Mouse (Mus musculus) duodenum, adult 2 months (tissue): Measurements from ENCODE around the gene Brpf1. TPM values are rescaled to one million over a fixed set of nuclear protein-coding genes. Genes with fewer than 3 reads are reported as not detected.

Experiments
- polyA plus RNA-seq: library from polyadenylated mRNA; depleted of rRNA; stranded (reverse); fragments of >200 nt; gene quantifications from 2 replicates; pipeline ENCODE4 v1.2.3, GENCODE M21; 2012; ENCODE audit warnings: low replicate concordance; rRNA removed

Gene Brpf1
- polyA plus RNA-seq = 6.7 and 11.1 TPM in 2 replicates

GRCm38 (mm10) chr6:113306986-113307349 lies at the start of gene Brpf1:
Gene Brpf1 (plus strand): TSS chr6:113307137.

GRCm38 (mm10) chr6:113282101-113282802 lies 24.7 kb upstream of the Brpf1 start, which contains the start of gene Cpne9:
Gene Cpne9 (plus strand): TSS chr6:113282307.

GRCm38 (mm10) chr6:113326533-113327315 lies 19.8 kb downstream of the Brpf1 start, which contains the start of gene Ogg1:
Gene Ogg1 (plus strand): TSS chr6:113326972.

GRCm38 (mm10) chr6:113343177-113344092 lies 36.5 kb downstream of the Brpf1 start, which contains the start of gene Camk1:
Gene Camk1 (minus strand): TSS chr6:113343984.

Other genes starting within 250 kb of the Brpf1 start
- 15.9 and 22.4 TPM in 2 replicates for gene Setd5, start 229.8 kb upstream of the Brpf1 start, polyA plus RNA-seq
- 0.30 and 0.39 TPM in 2 replicates for gene Lhfpl4, start 111.8 kb upstream of the Brpf1 start, polyA plus RNA-seq
- gene Mtmr14, start 69.3 kb upstream of the Brpf1 start, polyA plus RNA-seq = 47.0 and 65.2 TPM in 2 replicates
- gene Cpne9, start 24.8 kb upstream of the Brpf1 start, polyA plus RNA-seq = not detected in 2 replicates
- gene Ogg1, start 19.8 kb downstream of the Brpf1 start, polyA plus RNA-seq = 8.0 and 11.7 TPM in 2 replicates
- gene Camk1, start 36.8 kb downstream of the Brpf1 start, polyA plus RNA-seq = 18.2 and 19.5 TPM in 2 replicates
- gene Tada3, start 70.7 kb downstream of the Brpf1 start, polyA plus RNA-seq = 15.6 and 22.6 TPM in 2 replicates
- 67.3 and 119 TPM in 2 replicates for gene Arpc4, start 71.0 kb downstream of the Brpf1 start, polyA plus RNA-seq
- gene Ttll3, start 82.1 kb downstream of the Brpf1 start, polyA plus RNA-seq = 8.6 and 11.1 TPM in 2 replicates
- gene Rpusd3, start 112.2 kb downstream of the Brpf1 start, polyA plus RNA-seq = 84.5 and 129 TPM in 2 replicates
- 128 and 320 TPM in 2 replicates for gene Cidec, start 128.6 kb downstream of the Brpf1 start, polyA plus RNA-seq
- 30.9 and 44.6 TPM in 2 replicates for gene Jagn1, start 135.4 kb downstream of the Brpf1 start, polyA plus RNA-seq
- gene Il17re, start 151.3 kb downstream of the Brpf1 start, polyA plus RNA-seq = 4.0 and 14.6 TPM in 2 replicates
- 244 and 628 TPM in 2 replicates for gene Il17rc, start 164.3 kb downstream of the Brpf1 start, polyA plus RNA-seq
- gene Creld1, start 176.2 kb downstream of the Brpf1 start, polyA plus RNA-seq = 7.6 and 8.4 TPM in 2 replicates
- gene Prrt3, start 194.8 kb downstream of the Brpf1 start, polyA plus RNA-seq = 0.04 and 0.15 TPM in 2 replicates
- gene Emc3, start 224.5 kb downstream of the Brpf1 start, polyA plus RNA-seq = 18.4 and 21.6 TPM in 2 replicates
- gene Fancd2, start 224.5 kb downstream of the Brpf1 start, polyA plus RNA-seq = 0.89 and 1.6 TPM in 2 replicates